Mouse (Mus musculus) cortical plate, adult 2 months (tissue): ENCODE data around the gene Apoa5. TPM values are rescaled to one million over a fixed set of nuclear protein-coding genes. Genes with fewer than 3 reads are reported as not detected.
A peak's percentile ranks its signal among the peaks of the same experiment; 100 is the strongest.

Experiments used
- H3K27ac ChIP-seq: fragments of 200-500 bp; 2 replicates; pipeline ENCODE4 v1.5.1; 2012; ENCODE audit warnings: low read length, control low read depth, inconsistent platforms; ENCODE audit not compliant: insufficient read depth
- H3K4me1 ChIP-seq: fragments of 200-500 bp; 2 replicates; pipeline ENCODE4 v1.6.1; 2011; ENCODE audit warnings: low read length; ENCODE audit not compliant: control insufficient read depth, insufficient read depth
- H3K4me3 ChIP-seq: fragments of 200-500 bp; 2 replicates; pipeline ENCODE4 v1.5.1; 2011; ENCODE audit warnings: mild to moderate bottlenecking, low read length, control low read depth; ENCODE audit not compliant: insufficient read depth
- CTCF ChIP-seq: fragments of 200-500 bp; IDR thresholded peaks from 2 replicates; pipeline ENCODE4 v1.5.1; 2011; ENCODE audit warnings: mild to moderate bottlenecking, control low read depth, low read length; ENCODE audit not compliant: insufficient read depth; ENCODE audit errors: extremely low read depth
- POLR2A ChIP-seq: fragments of 200-500 bp; IDR thresholded peaks from 2 replicates; pipeline ENCODE4 v1.6.1; 2011; ENCODE audit warnings: mild to moderate bottlenecking, low read length, control low read depth; ENCODE audit not compliant: insufficient read depth; ENCODE audit errors: extremely low read depth
- polyA plus RNA-seq: library from polyadenylated mRNA; depleted of rRNA; stranded (reverse); fragments of >200 nt; gene quantifications from 2 replicates; pipeline ENCODE4 v1.2.3, GENCODE M21; 2012; rRNA removed

Gene Apoa5
- polyA plus RNA-seq, result not detected in 2 replicates

DNA sequence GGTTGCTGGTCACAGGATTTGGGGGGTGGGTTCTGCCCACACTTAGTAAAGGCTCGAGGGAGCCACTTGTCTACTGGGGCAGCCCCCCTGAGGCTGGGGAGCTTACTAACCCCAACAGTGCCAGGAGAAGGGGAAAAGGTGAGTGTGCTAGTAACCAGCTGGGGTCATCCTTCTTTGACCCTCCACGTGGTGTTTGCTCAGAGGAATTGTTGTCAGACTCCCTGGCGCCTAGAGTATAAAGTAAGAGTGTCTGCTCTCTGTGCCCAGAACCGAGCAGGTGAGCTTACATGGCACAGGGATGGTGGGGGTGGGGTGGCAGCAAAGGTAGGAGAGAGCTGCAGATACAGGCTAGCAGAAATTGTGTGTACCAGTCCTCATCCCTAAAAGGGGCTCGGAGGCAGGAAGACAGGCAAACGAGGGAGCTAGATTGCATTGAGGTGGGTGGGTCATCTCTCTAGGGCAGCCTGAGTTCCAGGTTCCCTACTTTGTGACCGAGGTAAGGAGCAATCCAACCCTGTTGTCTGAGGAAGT lies at the start of gene Apoa5:
Apoa5 (plus strand) TSS at position 291 of the 531 bp plus-strand sequence.
- Histone ChIP-seq H3K4me1 (no peaks in the 10 kb centered on the region), H3K27ac (no peak within 1 kb of the TSS), H3K4me3 (no peak within 1 kb of the TSS)
- no peak for TF ChIP-seq POLR2A
- no peak for TF ChIP-seq CTCF

DNA sequence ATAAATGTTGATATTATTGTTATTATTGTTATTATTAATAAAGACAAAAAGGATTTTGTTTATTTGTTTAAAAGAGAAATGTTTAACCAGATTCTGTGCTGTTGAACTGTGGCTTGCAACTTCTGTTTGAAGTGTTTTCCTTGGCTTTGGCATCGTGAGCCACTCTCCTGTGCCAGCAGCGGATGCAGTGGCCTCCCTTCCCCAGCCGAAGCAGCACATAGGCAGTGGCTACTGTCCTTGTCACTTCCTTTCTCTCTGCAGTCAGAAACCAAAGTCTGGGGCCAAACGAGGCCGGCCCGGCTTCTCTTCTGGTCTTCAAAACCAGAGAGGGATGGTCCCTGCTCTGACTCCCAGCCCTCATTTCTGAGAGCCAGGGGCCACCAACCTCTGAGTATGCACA lies 45.3 kb upstream of the Apoa5 start:
- TF ChIP-seq CTCF (no peak), POLR2A (no peak)
- Histone ChIP-seq H3K4me1 (no peaks in the 10 kb centered on the region), H3K4me3 (no peak overlapping the region), H3K27ac (no peak overlapping the region)

DNA sequence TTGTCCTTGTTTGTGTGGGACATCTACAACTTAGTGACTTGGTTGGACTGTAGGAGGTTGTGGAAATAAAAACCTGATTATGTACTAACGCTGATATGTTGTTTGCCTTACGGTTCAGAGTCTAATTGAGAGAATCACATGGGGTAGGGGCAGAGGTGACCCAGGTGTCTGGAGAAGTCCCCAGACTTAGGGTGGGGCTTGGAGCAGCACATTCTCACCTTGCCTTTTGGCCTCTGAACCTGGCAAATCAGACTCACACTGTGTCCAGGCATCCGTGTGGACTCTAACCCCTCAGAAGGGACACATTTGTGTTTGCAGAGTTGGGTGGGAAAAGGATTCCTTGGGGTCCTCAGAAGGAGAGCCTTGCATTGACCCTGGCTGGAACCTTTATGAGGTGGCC lies 44.3 kb upstream of the Apoa5 start:
- no peak for TF ChIP-seq CTCF
- TF ChIP-seq POLR2A, result no peak
- Histone ChIP-seq H3K4me3 (no peak overlapping the region), H3K4me1 (no peaks in the 10 kb centered on the region), H3K27ac (no peak overlapping the region)

DNA sequence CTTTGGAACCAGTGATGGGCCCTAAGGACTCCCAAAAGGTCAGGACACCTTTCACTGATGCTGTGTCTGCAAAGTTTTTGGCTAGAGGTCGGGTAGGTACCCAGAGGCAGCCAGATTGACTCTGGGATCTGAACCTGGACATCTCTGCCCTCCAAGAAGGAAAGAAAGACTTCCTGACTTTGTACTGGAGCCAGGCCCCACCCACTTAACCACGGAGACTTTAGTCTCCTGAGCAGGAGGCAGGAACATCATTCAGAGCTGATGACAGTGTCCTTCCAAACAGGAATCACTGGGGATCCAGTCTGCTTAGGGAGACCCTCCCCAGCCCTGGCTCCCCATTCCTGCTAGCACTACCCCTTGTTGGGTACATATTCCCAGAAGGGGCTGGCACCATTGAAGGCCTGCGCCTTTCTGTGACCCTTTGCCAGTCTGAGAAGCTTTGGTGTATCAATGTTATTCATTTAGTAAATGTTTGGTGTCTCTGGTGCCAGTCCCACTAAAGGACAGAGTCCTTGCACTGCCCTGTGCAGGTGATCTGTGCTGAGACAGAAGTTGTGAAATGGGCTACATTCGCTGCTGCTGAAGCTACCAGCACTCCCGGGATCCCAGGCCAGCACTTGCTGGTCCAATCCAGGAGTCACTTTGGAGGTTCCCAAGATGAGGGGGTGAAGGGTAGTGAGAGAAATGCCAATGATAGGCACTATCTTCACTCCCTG lies 43.3 kb upstream of the Apoa5 start:
- no peak overlapping the region for H3K4me3 ChIP-seq
- H3K27ac ChIP-seq, result no peak overlapping the region
- H3K4me1 ChIP-seq, result no peaks in the 10 kb centered on the region
- TF ChIP-seq CTCF (no peak), POLR2A (no peak)

DNA sequence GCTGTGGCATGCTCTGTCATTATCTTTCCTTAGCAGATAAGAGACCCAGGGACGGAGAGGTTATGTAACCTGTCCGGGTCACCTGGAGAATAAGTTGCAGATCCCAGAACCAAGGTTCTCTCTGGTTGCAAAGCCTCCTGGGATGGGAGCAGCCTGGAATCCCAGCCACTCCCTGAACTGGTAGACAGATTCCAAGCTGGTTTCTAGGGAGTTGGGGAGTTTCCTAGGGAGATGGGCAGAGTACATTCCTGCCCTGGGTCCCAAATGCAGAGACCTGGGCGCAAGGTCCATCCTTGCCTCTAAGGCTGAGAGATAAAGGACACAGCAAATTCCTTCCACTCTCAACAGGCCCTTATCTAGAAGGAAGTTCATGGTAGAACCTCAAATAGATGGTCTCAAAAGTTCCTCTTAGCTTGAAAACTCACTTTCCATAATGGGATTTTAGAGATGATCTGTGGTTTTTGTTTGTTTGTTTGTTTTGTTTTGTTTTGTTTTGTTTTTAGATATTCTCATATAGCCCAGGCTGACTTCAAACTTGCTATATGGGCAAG lies 41.3 kb upstream of the Apoa5 start:
- no peak overlapping the region for H3K27ac ChIP-seq
- H3K4me3 ChIP-seq, result no peak overlapping the region
- no peak for TF ChIP-seq POLR2A
- no peak for TF ChIP-seq CTCF

DNA sequence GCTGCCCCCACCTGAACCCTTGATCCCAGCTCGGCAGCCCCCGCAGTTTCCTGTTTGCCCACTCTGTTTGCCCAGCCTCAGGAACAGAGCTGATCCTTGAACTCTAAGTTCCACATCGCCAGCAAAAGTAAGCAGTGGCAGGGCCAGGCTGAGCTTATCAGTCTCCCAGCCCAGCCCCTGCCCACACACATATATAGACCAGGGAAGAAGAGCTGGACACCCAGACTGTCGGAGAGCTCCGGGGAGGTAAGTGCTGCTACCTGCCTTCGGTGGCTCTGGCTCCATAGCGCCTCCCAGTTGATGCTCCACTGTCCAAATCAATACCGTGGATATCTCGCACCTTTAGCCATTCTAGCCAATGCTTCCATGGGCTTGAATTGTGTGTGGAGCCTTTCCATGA lies 39.9 kb upstream of the Apoa5 start, which contains the start of gene Apoa1:
Apoa1 (plus strand) TSS at position 90 of the 400 bp plus-strand sequence.
- TF ChIP-seq CTCF (no peak), POLR2A (no peak)
- no peak within 1 kb of the TSS; the same call in 1 of the 2 replicates for H3K4me3 ChIP-seq
- H3K4me1 ChIP-seq, result no peaks in the 10 kb centered on the region
- H3K27ac ChIP-seq, result no peak within 1 kb of the TSS

More for the DNA sequence above, 41.3 kb upstream of the Apoa5 start:
- H3K4me1 ChIP-seq, result no peaks in the 10 kb centered on the region

DNA sequence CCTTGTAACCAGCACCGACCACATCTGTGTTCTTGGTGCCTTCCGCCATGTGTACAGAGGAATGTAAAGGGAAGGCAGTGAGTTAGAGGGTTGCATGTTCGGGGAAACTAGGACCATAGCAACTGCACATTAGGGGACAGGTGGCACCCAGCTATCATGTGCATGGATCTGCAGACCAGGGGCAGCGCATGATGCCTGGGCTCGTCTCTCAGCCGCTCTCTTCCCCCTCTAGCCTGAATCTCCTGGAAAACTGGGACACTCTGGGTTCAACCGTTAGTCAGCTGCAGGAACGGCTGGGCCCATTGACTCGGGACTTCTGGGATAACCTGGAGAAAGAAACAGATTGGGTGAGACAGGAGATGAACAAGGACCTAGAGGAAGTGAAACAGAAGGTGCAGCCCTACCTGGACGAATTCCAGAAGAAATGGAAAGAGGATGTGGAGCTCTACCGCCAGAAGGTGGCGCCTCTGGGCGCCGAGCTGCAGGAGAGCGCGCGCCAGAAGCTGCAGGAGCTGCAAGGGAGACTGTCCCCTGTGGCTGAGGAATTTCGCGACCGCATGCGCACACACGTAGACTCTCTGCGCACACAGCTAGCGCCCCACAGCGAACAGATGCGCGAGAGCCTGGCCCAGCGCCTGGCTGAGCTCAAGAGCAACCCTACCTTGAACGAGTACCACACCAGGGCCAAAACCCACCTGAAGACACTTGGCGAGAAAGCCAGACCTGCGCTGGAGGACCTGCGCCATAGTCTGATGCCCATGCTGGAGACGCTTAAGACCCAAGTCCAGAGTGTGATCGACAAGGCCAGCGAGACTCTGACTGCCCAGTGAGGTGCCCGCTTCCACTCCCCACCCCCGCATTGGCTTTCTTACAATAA lies 38.6 kb upstream of the Apoa5 start:
- TF ChIP-seq POLR2A, result peak; percentile 73; the same call in 1 of the 2 replicates
- peak; percentile 65 for TF ChIP-seq CTCF
- H3K4me3 ChIP-seq, result peak overlapping the region; percentile 44
- H3K4me1 ChIP-seq, result no peaks in the 10 kb centered on the region
- H3K27ac ChIP-seq, result no peak overlapping the region

DNA sequence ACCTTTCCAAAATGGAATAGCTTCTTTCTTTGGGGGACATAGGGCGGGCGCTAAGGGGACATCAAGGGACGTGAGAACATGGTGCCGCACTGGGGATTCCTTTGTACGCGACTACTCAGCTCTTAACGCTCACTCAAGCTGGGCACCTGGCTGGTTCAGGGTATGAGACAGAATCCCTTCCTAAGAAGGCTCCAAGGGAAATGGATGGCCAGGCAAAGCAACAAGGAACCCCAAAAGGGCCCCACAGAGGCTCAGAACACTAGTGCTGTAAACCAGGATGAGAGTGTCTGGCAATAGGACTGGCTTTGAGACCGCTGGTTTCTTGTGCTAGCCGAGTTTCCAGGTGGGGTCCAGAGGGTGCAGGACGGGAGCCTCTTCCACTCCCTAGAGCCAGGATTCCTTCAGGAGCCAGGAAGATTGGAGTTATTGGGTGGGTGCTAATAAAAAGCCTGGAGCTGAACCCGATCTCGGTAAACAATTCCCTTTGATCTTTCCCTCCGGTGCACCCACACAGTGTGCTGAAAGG lies 37.9 kb upstream of the Apoa5 start:
- TF ChIP-seq POLR2A (no peak), CTCF (no peak)
- no peak overlapping the region for H3K27ac ChIP-seq
- no peaks in the 10 kb centered on the region for H3K4me1 ChIP-seq
- H3K4me3 ChIP-seq, result peak overlapping the region; percentile 44

DNA sequence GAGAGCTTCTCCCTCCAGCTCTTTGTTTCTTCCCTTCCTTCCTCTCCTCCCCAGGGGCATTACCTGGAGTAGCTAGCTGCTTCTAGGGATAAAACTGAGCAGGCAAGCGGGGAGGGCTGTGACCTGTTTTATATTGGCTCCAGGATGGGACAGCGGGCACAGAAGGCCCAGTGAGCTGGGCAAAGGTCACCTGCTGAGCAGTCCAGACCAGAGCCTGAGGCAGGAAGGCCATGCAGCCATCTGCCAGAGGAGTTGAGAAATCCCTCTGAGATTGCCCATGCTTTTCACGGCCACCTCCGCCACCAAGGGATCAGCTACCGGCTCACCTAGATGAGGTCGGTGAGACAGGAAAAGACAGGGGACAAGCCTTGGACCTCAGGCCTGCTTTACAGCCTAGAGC lies 33.2 kb upstream of the Apoa5 start:
- no peak for TF ChIP-seq POLR2A
- TF ChIP-seq CTCF, result no peak
- Histone ChIP-seq H3K4me1 (no peaks in the 10 kb centered on the region), H3K4me3 (no peak overlapping the region), H3K27ac (no peak overlapping the region)
